Mouse (Mus musculus) liver, postnatal 0 days (tissue): Measurements from ENCODE around the gene Dock3. TPM values are rescaled to one million over a fixed set of nuclear protein-coding genes. Genes with fewer than 3 reads are reported as not detected.
A peak's percentile ranks its signal among the peaks of the same experiment; 100 is the strongest.

Experiments used
- ATAC-seq: fragments of 200-750 bp; cut with Nextera tagmentation; 2 replicates; pipeline ENCODE4 v1.8.0; 2017; ENCODE audit warnings: mild to moderate bottlenecking, moderate library complexity
- DNase-seq: peaks from one replicate; pipeline ENCODE4 v3.0.0-alpha.2; 2016
- H3K27ac ChIP-seq: fragments of 300-500 bp; sonication (generic); 2 replicates; pipeline ENCODE4 v1.5.1; 2014; ENCODE audit warnings: antibody characterized with exemption, moderate library complexity, mild to moderate bottlenecking, low read depth
- H3K27me3 ChIP-seq: fragments of 300-500 bp; sonication (generic); 2 replicates; pipeline ENCODE4 v1.6.1; 2014; ENCODE audit warnings: low read length, control low read depth, mixed read lengths; ENCODE audit not compliant: insufficient read depth
- H3K36me3 ChIP-seq: fragments of 300-500 bp; sonication (generic); replicated peaks from 2 replicates; pipeline ENCODE4 v1.6.1; 2014; ENCODE audit warnings: mild to moderate bottlenecking, control low read depth, low read length, moderate library complexity, mixed read lengths; ENCODE audit not compliant: insufficient read depth
- H3K4me1 ChIP-seq: fragments of 300-500 bp; sonication (generic); 2 replicates; pipeline ENCODE4 v1.6.1; 2014; ENCODE audit warnings: antibody characterized with exemption, mild to moderate bottlenecking, control low read depth; ENCODE audit not compliant: insufficient read depth
- H3K4me2 ChIP-seq: fragments of 300-500 bp; sonication (generic); 2 replicates; pipeline ENCODE4 v1.6.1; 2014; ENCODE audit warnings: low read depth, mild to moderate bottlenecking, low read length, moderate library complexity, mixed read lengths
- H3K4me3 ChIP-seq: fragments of 300-500 bp; sonication (generic); 2 replicates; pipeline ENCODE4 v1.5.1; 2014; ENCODE audit warnings: low read depth, low read length
- H3K9ac ChIP-seq: fragments of 300-500 bp; sonication (generic); replicated peaks from 2 replicates; pipeline ENCODE4 v1.6.1; 2014; ENCODE audit warnings: mild to moderate bottlenecking, moderate library complexity
- H3K9me3 ChIP-seq: fragments of 300-500 bp; sonication (generic); 2 replicates; pipeline ENCODE4 v1.6.1; 2016; ENCODE audit warnings: mild to moderate bottlenecking, control low read depth, low read length, mixed read lengths
- CTCF ChIP-seq: sonication (generic); IDR thresholded peaks from 2 replicates; pipeline ENCODE4 v1.5.1; 2016; ENCODE audit warnings: antibody characterized with exemption, low read depth
- EP300 ChIP-seq: IDR thresholded peaks from 2 replicates; pipeline ENCODE4 v1.6.1; 2016; ENCODE audit warnings: antibody characterized with exemption, low read depth, mild to moderate bottlenecking
- WGBS: fragments of 180-500 bp; shearing (Covaris S2); extraction: QIAGEN DNeasy Blood & Tissue Kit; methylation state at CpG from one replicate; pipeline ENCODE4 v1.1.7; 2014; ENCODE audit not compliant: insufficient replicate concordance; 5-methylcytosine and 5-hydroxymethylcytosine counted together
- polyA plus RNA-seq: library from polyadenylated mRNA; unstranded; fragments of >200 nt; fragmentation: Nextera tagmentation; extraction: Ambion mirVana; gene quantifications from 2 replicates; pipeline ENCODE4 v1.2.1, GENCODE M21; 2015

The Dock3 gene
- polyA plus RNA-seq, 1 experiment from 2014 or later = not detected

DNA sequence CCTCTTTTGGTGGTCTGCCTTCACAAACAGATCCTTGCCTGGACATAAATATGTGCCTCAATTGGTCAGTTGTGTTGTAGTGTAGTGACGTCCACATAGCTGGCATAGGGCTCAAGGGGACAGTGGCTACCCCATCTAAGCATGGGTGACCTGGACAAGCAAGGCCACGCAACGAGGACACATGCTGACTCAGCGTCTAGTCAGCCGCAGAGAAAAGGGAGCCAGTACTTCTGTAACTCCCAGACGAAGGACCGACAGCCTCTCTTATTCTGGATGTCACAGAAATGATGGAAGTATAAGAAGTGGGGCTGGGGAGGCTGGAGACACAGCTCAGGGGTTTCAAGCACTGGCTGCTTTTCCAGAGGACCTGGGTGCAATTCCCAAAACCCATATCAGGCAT, 45.9 kb upstream of the Dock3 start:
- Histone ChIP-seq H3K36me3 (no peaks in the 10 kb centered on the region), H3K4me1 (peaks cover 13% of the 10 kb centered on the region), H3K9ac (no peak overlapping the region), H3K27me3 (no peaks in the 10 kb centered on the region), H3K27ac (no peak overlapping the region), H3K4me2 (no peak overlapping the region), H3K4me3 (no peak overlapping the region), H3K9me3 (no peaks in the 10 kb centered on the region)
- TF ChIP-seq CTCF (no peak), EP300 (no peak)
- no peak for DNase-seq
- WGBS = 75% methylated on average over 7 of the region's 7 CpGs
- ATAC-seq = no peak

DNA sequence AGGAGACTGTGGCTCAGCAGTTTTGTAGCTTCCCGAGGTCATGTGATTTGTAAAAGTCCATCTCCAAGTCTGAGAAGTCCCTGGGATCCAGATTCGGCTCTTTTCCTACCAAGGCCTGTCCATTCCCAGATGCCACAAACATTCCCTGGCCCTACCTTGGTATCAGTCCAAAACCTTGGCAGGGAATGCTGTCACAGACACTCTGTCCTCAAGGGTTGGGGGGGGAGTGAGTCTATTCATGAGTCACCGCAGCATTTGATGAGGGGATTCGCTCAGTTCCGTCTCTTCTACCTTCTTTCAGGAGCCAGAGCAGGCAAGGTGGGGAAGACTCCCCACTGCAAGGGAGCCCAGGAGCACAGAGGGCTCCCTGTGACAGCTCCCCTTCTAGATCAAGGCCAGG, 44.0 kb upstream of the Dock3 start:
- Histone ChIP-seq H3K9me3 (no peaks in the 10 kb centered on the region), H3K4me3 (no peak overlapping the region), H3K36me3 (no peaks in the 10 kb centered on the region), H3K9ac (no peak overlapping the region), H3K4me2 (no peak overlapping the region), H3K27ac (no peak overlapping the region), H3K4me1 (peaks cover 18% of the 10 kb centered on the region), H3K27me3 (no peaks in the 10 kb centered on the region)
- 84% methylated on average over 5 of the region's 5 CpGs for WGBS
- ATAC-seq = no peak
- TF ChIP-seq EP300 = no peak
- no peak for TF ChIP-seq CTCF
- DNase-seq = no peak

DNA sequence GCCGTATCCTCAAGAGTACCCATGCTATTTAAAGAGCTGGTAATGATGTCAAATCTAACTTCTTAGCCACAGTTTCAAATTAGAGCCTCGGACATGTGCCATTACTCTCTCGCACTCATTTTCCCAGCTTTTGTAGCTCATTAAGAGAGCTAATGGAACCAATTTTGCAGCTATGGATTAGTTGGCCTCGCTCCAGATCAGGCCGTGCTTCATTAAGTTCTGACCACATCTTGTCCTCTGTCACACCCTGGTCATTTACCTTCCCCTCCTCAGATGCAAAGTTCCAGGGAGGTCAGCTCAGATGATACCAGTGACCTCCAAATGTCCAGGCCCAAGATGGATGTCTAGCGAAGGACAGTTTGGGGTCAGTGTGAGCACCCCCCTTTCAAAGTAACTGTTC, 43.0 kb upstream of the Dock3 start:
- TF ChIP-seq EP300 (no peak), CTCF (no peak)
- WGBS = 80% methylated on average over 6 of the region's 6 CpGs
- no peaks in the 10 kb centered on the region for H3K27me3 ChIP-seq
- no peak overlapping the region for H3K27ac ChIP-seq
- H3K9ac ChIP-seq = no peak overlapping the region
- no peak overlapping the region for H3K4me2 ChIP-seq
- no peak overlapping the region for H3K4me3 ChIP-seq
- peaks cover 8% of the 10 kb centered on the region for H3K4me1 ChIP-seq
- no peaks in the 10 kb centered on the region for H3K9me3 ChIP-seq
- no peaks in the 10 kb centered on the region for H3K36me3 ChIP-seq
- no peak for DNase-seq
- no peak for ATAC-seq

DNA sequence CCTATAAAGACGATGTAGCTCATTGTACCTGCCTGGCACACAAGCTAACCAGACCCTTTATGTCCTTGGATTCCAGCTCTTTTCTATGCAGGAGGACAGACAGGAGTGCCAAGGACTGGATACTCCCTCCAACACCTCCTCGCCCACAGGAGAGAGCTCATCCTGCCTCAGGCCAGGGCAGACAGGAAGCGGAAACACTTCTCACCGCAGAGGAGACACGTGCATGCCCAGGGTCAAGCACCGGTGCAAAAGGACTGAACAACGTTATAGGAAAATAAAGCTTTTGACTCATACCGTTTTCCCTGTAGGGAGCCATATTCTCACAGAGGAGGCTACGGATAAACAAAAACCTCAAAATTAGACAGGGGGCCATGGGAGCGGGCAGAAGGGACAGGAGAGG, 41.5 kb upstream of the Dock3 start:
- no peaks in the 10 kb centered on the region for H3K27me3 ChIP-seq
- H3K27ac ChIP-seq = no peak overlapping the region
- no peak for ATAC-seq
- H3K9ac ChIP-seq = no peak overlapping the region
- no peaks in the 10 kb centered on the region for H3K9me3 ChIP-seq
- no peak overlapping the region for H3K4me3 ChIP-seq
- no peaks in the 10 kb centered on the region for H3K36me3 ChIP-seq
- TF ChIP-seq EP300 (no peak), CTCF (no peak)
- H3K4me1 ChIP-seq = peaks cover 7% of the 10 kb centered on the region
- DNase-seq = no peak
- H3K4me2 ChIP-seq = no peak overlapping the region
- WGBS = 41% methylated on average over 10 of the region's 10 CpGs

DNA sequence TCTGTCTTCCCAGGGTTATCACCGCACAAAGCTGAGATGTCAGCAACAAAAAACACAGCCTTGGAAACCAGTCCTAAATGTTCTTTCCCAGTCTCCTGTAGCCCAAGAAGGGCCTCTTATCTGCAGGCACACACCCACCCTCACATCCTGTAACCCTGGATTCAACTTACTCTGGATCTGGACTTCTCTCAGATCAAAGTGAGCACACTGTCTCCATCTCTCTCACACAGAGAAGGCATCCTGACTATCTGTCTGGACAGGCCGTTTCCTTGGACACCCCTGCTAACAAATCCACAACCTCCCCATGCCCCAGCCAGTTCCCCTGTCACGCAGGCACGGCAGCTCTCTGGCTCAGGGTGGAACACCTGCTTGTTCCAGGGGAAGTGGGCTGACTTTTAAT, 40.6 kb upstream of the Dock3 start:
- H3K27ac ChIP-seq = no peak overlapping the region
- H3K27me3 ChIP-seq = no peaks in the 10 kb centered on the region
- 34% methylated on average over 4 of the region's 4 CpGs for WGBS
- H3K4me1 ChIP-seq = peaks cover 7% of the 10 kb centered on the region
- TF ChIP-seq EP300 = 0 out of 2 replicates have a peak, but pooled peaks have one; percentile 38
- no peak for TF ChIP-seq CTCF
- no peak for DNase-seq
- H3K9me3 ChIP-seq = no peaks in the 10 kb centered on the region
- H3K36me3 ChIP-seq = no peaks in the 10 kb centered on the region
- H3K4me3 ChIP-seq = no peak overlapping the region
- no peak overlapping the region for H3K4me2 ChIP-seq
- peak; percentile 72 for ATAC-seq
- H3K9ac ChIP-seq = no peak overlapping the region

DNA sequence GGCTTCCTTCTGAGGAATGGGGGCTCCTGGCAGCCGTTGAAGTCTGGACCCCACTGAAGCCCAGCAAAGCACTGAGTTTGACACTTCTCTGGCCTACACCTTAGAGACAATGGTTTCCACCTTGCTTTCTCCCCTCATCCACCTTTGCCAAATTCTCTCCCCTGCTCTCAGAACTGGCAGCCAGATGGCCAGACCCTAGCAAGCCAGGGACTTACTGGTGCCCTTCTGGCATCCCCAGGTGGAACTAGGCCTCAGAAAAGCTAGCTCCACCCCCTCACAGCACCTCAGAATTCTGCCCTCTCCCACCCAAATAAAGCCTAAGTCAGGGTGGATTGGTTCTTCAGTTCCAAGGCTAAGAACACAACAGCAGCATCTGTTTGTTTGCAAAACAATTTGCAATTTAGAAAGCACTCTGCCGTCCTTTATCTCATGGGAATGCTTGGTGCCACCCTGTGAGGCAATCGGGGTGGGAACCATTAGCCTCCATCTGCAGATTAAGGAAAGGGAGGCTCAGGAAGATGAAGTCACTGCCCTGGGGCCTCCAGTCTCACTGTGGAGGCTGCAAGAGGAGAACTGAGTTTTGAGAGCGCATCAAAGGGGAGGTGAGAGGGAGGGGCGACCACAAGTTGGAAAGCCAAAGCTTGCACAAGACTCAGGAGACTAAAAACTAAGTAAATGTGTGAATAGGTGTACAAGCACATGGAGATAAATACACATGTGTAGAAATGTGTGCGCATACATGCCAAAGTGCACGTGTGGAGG, 39.6 kb upstream of the Dock3 start:
- whole genome bisulfite sequencing = 48% methylated on average over 7 of the region's 7 CpGs
- Histone ChIP-seq H3K4me1 (peaks cover 10% of the 10 kb centered on the region), H3K27ac (no peak overlapping the region)

More for the DNA sequence above, 39.6 kb upstream of the Dock3 start:
- Histone ChIP-seq H3K36me3 (no peaks in the 10 kb centered on the region), H3K9ac (no peak overlapping the region), H3K4me3 (no peak overlapping the region), H3K4me2 (no peak overlapping the region), H3K9me3 (no peaks in the 10 kb centered on the region), H3K27me3 (no peaks in the 10 kb centered on the region)
- DNase-seq (no peak), ATAC-seq (no peak)
- no peak for TF ChIP-seq CTCF
- no peak for TF ChIP-seq EP300
